Mouse (Mus musculus): Measurements from ENCODE around the gene Krtdap. TPM values are rescaled to one million over a fixed set of nuclear protein-coding genes. Genes with fewer than 3 reads are reported as not detected.

The Krtdap gene
- polyA plus RNA-seq, 1 experiment from 2014 or later: not detected

- Histone ChIP-seq H3K36me3 (no peaks in the 10 kb centered on the region), H3K9ac (no peak overlapping the region), H3K27me3 (no peaks in the 10 kb centered on the region), H3K4me1 (no peaks in the 10 kb centered on the region), H3K4me3 (no peak overlapping the region), H3K27ac (no peak overlapping the region), H3K9me3 (replicated peaks) (no peaks in the 10 kb centered on the region; the same call in 1 of the 2 replicates), H3K4me2 (replicated peaks) (no peak overlapping the region)
- ATAC-seq (ENCODE audit: low FRiP score): no peak
- WGBS: 100% methylated on average over 1 of the region's 1 CpGs
Measured at GRCm38 (mm10) chr7:30796790-30797189, 9.1 kb downstream of the Krtdap start.

GRCm38 (mm10) chr7:30800653-30801052 is 13.0 kb downstream of the Krtdap start:
- no peak overlapping the region for H3K4me3 ChIP-seq
- no peak for ATAC-seq (ENCODE audit: low FRiP score)
- no peak overlapping the region for H3K4me2 ChIP-seq (replicated peaks)

GRCm38 (mm10) chr7:30803256-30803655 is 15.6 kb downstream of the Krtdap start:
- H3K4me3 ChIP-seq: no peak overlapping the region
- ATAC-seq (ENCODE audit: low FRiP score): no peak
- H3K27me3 ChIP-seq: no peaks in the 10 kb centered on the region
- H3K9ac ChIP-seq: no peak overlapping the region
- 89% methylated on average over 3 of the region's 3 CpGs for WGBS
- no peak overlapping the region for H3K4me2 ChIP-seq (replicated peaks)
- no peaks in the 10 kb centered on the region for H3K36me3 ChIP-seq
- H3K27ac ChIP-seq: no peak overlapping the region
- peaks cover 7% of the 10 kb centered on the region; the same call in 1 of the 2 replicates for H3K9me3 ChIP-seq (replicated peaks)
- no peaks in the 10 kb centered on the region for H3K4me1 ChIP-seq

More at GRCm38 (mm10) chr7:30800653-30801052, 13.0 kb downstream of the Krtdap start:
- Histone ChIP-seq H3K4me1 (no peaks in the 10 kb centered on the region), H3K9me3 (replicated peaks) (peaks cover 7% of the 10 kb centered on the region; the same call in 1 of the 2 replicates), H3K27me3 (no peaks in the 10 kb centered on the region), H3K36me3 (no peaks in the 10 kb centered on the region), H3K9ac (no peak overlapping the region), H3K27ac (no peak overlapping the region)

- 83% methylated on average over 9 of the region's 9 CpGs for WGBS
- no peak overlapping the region for H3K9ac ChIP-seq
Measured at GRCm38 (mm10) chr7:30804026-30804715, 16.5 kb downstream of the Krtdap start.

GRCm38 (mm10) chr7:30805924-30806323 is 18.2 kb downstream of the Krtdap start:
- ATAC-seq (ENCODE audit: low FRiP score): no peak
- no peak overlapping the region for H3K27ac ChIP-seq
- no peak overlapping the region for H3K4me2 ChIP-seq (replicated peaks)
- H3K9me3 ChIP-seq (replicated peaks): peaks cover 7% of the 10 kb centered on the region; the same call in 1 of the 2 replicates
- no peak overlapping the region for H3K9ac ChIP-seq
- H3K36me3 ChIP-seq: no peaks in the 10 kb centered on the region
- no peaks in the 10 kb centered on the region for H3K27me3 ChIP-seq
- H3K4me1 ChIP-seq: no peaks in the 10 kb centered on the region
- no peak overlapping the region for H3K4me3 ChIP-seq
- 44% methylated on average over 6 of the region's 6 CpGs for WGBS

More at GRCm38 (mm10) chr7:30804026-30804715, 16.5 kb downstream of the Krtdap start:
- Histone ChIP-seq H3K9me3 (replicated peaks) (peaks cover 7% of the 10 kb centered on the region), H3K27me3 (no peaks in the 10 kb centered on the region), H3K4me1 (no peaks in the 10 kb centered on the region), H3K4me3 (no peak overlapping the region), H3K27ac (no peak overlapping the region), H3K36me3 (no peaks in the 10 kb centered on the region), H3K4me2 (replicated peaks) (no peak overlapping the region)
- ATAC-seq (ENCODE audit: low FRiP score): no peak

GRCm38 (mm10) chr7:30810319-30810718 is 22.6 kb downstream of the Krtdap start:
- WGBS: 51% methylated on average over 6 of the region's 6 CpGs
- Histone ChIP-seq H3K9ac (no peak overlapping the region), H3K4me1 (no peaks in the 10 kb centered on the region), H3K36me3 (no peaks in the 10 kb centered on the region), H3K27me3 (no peaks in the 10 kb centered on the region), H3K4me2 (replicated peaks) (no peak overlapping the region), H3K9me3 (replicated peaks) (peaks cover under 1% of the 10 kb centered on the region; the same call in 1 of the 2 replicates), H3K27ac (no peak overlapping the region), H3K4me3 (no peak overlapping the region)
- no peak for ATAC-seq (ENCODE audit: low FRiP score)

GRCm38 (mm10) chr7:30811757-30812290 is 24.1 kb downstream of the Krtdap start:
- 64% methylated on average over 9 of the region's 9 CpGs for WGBS
- H3K36me3 ChIP-seq: no peaks in the 10 kb centered on the region
- H3K4me1 ChIP-seq: no peaks in the 10 kb centered on the region
- no peaks in the 10 kb centered on the region; the same call in 1 of the 2 replicates for H3K9me3 ChIP-seq (replicated peaks)
- no peak overlapping the region for H3K9ac ChIP-seq
- no peak for ATAC-seq (ENCODE audit: low FRiP score)
- H3K4me3 ChIP-seq: no peak overlapping the region
- H3K27ac ChIP-seq: no peak overlapping the region
- H3K4me2 ChIP-seq (replicated peaks): no peak overlapping the region
- H3K27me3 ChIP-seq: no peaks in the 10 kb centered on the region

- Histone ChIP-seq H3K4me3 (no peak overlapping the region), H3K27me3 (no peaks in the 10 kb centered on the region), H3K36me3 (no peaks in the 10 kb centered on the region), H3K4me1 (no peaks in the 10 kb centered on the region), H3K4me2 (replicated peaks) (no peak overlapping the region), H3K27ac (no peak overlapping the region), H3K9me3 (replicated peaks) (no peaks in the 10 kb centered on the region; the same call in 1 of the 2 replicates), H3K9ac (no peak overlapping the region)
- 49% methylated on average over 6 of the region's 6 CpGs for WGBS
- ATAC-seq (ENCODE audit: low FRiP score): no peak
Measured at GRCm38 (mm10) chr7:30812291-30812807, 24.7 kb downstream of the Krtdap start.

GRCm38 (mm10) chr7:30820131-30820530 is 32.4 kb downstream of the Krtdap start:
- Histone ChIP-seq H3K4me3 (no peak overlapping the region), H3K36me3 (no peaks in the 10 kb centered on the region), H3K9me3 (replicated peaks) (no peaks in the 10 kb centered on the region), H3K27ac (no peak overlapping the region), H3K27me3 (no peaks in the 10 kb centered on the region), H3K9ac (no peak overlapping the region), H3K4me1 (no peaks in the 10 kb centered on the region), H3K4me2 (replicated peaks) (no peak overlapping the region)
- ATAC-seq (ENCODE audit: low FRiP score): no peak
- WGBS: 76% methylated on average over 6 of the region's 6 CpGs

- no peak for ATAC-seq (ENCODE audit: low FRiP score)
- WGBS: 69% methylated on average over 7 of the region's 7 CpGs
- H3K27ac ChIP-seq: no peak overlapping the region
- H3K9ac ChIP-seq: no peak overlapping the region
- H3K36me3 ChIP-seq: no peaks in the 10 kb centered on the region
- H3K27me3 ChIP-seq: no peaks in the 10 kb centered on the region
- H3K4me1 ChIP-seq: no peaks in the 10 kb centered on the region
- H3K4me3 ChIP-seq: no peak overlapping the region
- no peak overlapping the region for H3K4me2 ChIP-seq (replicated peaks)
- no peaks in the 10 kb centered on the region for H3K9me3 ChIP-seq (replicated peaks)
Measured at GRCm38 (mm10) chr7:30820854-30821445, 33.3 kb downstream of the Krtdap start.

- Histone ChIP-seq H3K4me2 (replicated peaks) (no peak overlapping the region), H3K36me3 (no peaks in the 10 kb centered on the region), H3K4me3 (no peak overlapping the region), H3K4me1 (no peaks in the 10 kb centered on the region), H3K9me3 (replicated peaks) (no peaks in the 10 kb centered on the region), H3K9ac (no peak overlapping the region), H3K27ac (no peak overlapping the region), H3K27me3 (no peaks in the 10 kb centered on the region)
- ATAC-seq (ENCODE audit: low FRiP score): no peak
- 67% methylated on average over 5 of the region's 5 CpGs for WGBS
Measured at GRCm38 (mm10) chr7:30821532-30821931, 33.8 kb downstream of the Krtdap start.

GRCm38 (mm10) chr7:30823675-30824074 is 36.0 kb downstream of the Krtdap start, which contains the start of gene Ffar2:
Ffar2 (minus strand) TSS chr7:30823775.
- WGBS: 88% methylated on average over 18 of the region's 18 CpGs

More at GRCm38 (mm10) chr7:30823675-30824074, 36.0 kb downstream of the Krtdap start, which contains the start of gene Ffar2:
- no peak for ATAC-seq (ENCODE audit: low FRiP score)
- H3K36me3 ChIP-seq: no peaks in the 10 kb centered on the region
- H3K27me3 ChIP-seq: no peaks in the 10 kb centered on the region
- no peaks in the 10 kb centered on the region for H3K9me3 ChIP-seq (replicated peaks)
- H3K27ac ChIP-seq: no peak within 1 kb of the TSS
- no peak within 1 kb of the TSS for H3K4me3 ChIP-seq
- no peak within 1 kb of the TSS for H3K9ac ChIP-seq
- H3K4me2 ChIP-seq (replicated peaks): no peak within 1 kb of the TSS
- H3K4me1 ChIP-seq: no peaks in the 10 kb centered on the region

Measured in hindbrain, embryonic 12.5 days (tissue).